Mouse (Mus musculus) stomach, postnatal 0 days (tissue): ENCODE measurements around the gene Arrdc4. TPM values are rescaled to one million over a fixed set of nuclear protein-coding genes. Genes with fewer than 3 reads are reported as not detected.

Experiments used
- ATAC-seq: fragments of 200-750 bp; cut with Nextera tagmentation; 2 replicates; pipeline ENCODE4 v1.8.0; 2017; ENCODE audit not compliant: low FRiP score, low TSS enrichment
- DNase-seq: peaks from one replicate; pipeline ENCODE4 v3.0.0-alpha.2; 2016; ENCODE audit warnings: low spot score
- H3K27ac ChIP-seq: fragments of 300-500 bp; sonication (generic); replicated peaks from 2 replicates; pipeline ENCODE4 v1.5.1; 2014; ENCODE audit warnings: mild to moderate bottlenecking, control low read depth
- H3K27me3 ChIP-seq: fragments of 300-500 bp; sonication (generic); 2 replicates; pipeline ENCODE4 v1.6.1; 2014; ENCODE audit warnings: low read length; ENCODE audit not compliant: control insufficient read depth, insufficient read depth
- H3K36me3 ChIP-seq: fragments of 300-500 bp; sonication (generic); 2 replicates; pipeline ENCODE4 v1.6.1; 2014; ENCODE audit warnings: low read length, mixed read lengths; ENCODE audit not compliant: control insufficient read depth, insufficient read depth
- H3K4me1 ChIP-seq: fragments of 300-500 bp; sonication (generic); replicated peaks from 2 replicates; pipeline ENCODE4 v1.6.1; 2014; ENCODE audit warnings: antibody characterized with exemption; ENCODE audit not compliant: control insufficient read depth, insufficient read depth
- H3K4me2 ChIP-seq: fragments of 300-500 bp; sonication (generic); replicated peaks from 2 replicates; pipeline ENCODE4 v1.6.1; 2014; ENCODE audit warnings: low read depth, mild to moderate bottlenecking, control low read depth, moderate library complexity
- H3K4me3 ChIP-seq: fragments of 300-500 bp; sonication (generic); 2 replicates; pipeline ENCODE4 v1.5.1; 2014; ENCODE audit warnings: low read depth, low read length, control low read depth
- H3K9ac ChIP-seq: fragments of 300-500 bp; sonication (generic); 2 replicates; pipeline ENCODE4 v1.6.1; 2014; ENCODE audit warnings: mild to moderate bottlenecking, low read length, control low read depth, mixed read lengths
- H3K9me3 ChIP-seq: fragments of 300-500 bp; sonication (generic); 2 replicates; pipeline ENCODE4 v1.6.1; 2016; ENCODE audit warnings: low read length; ENCODE audit not compliant: control insufficient read depth
- CTCF ChIP-seq: IDR thresholded peaks from 2 replicates; pipeline ENCODE4 v1.5.1; 2016; ENCODE audit warnings: antibody characterized with exemption, low read depth, mild to moderate bottlenecking, moderate library complexity
- EP300 ChIP-seq: optimal IDR thresholded peaks from 2 replicates; pipeline ENCODE3; 2016; ENCODE audit warnings: antibody characterized with exemption
- WGBS: fragments of 180-500 bp; shearing (Covaris S2); extraction: QIAGEN DNeasy Blood & Tissue Kit; methylation state at CpG from one replicate; pipeline ENCODE4 v1.1.7; 2014; 5-methylcytosine and 5-hydroxymethylcytosine counted together
- polyA plus RNA-seq: library from polyadenylated mRNA; unstranded; fragments of >200 nt; fragmentation: Nextera tagmentation; extraction: Ambion mirVana; gene quantifications from 2 replicates; pipeline ENCODE4 v1.2.1, GENCODE M21; 2015

Gene Arrdc4
- polyA plus RNA-seq, 1 experiment from 2014 or later: 71.9 TPM

GRCm38 (mm10) chr7:68717988-68718387, 31.1 kb downstream of the Arrdc4 start:
- H3K27ac ChIP-seq: peak overlapping the region; percentile 61
- no peaks in the 10 kb centered on the region for H3K36me3 ChIP-seq
- ATAC-seq (peak; percentile 76), DNase-seq (no peak)
- no peak overlapping the region for H3K4me3 ChIP-seq
- no peaks in the 10 kb centered on the region for H3K27me3 ChIP-seq
- H3K4me1 ChIP-seq: peaks cover 8% of the 10 kb centered on the region
- no peak for TF ChIP-seq CTCF
- TF ChIP-seq EP300: no peak
- no peak overlapping the region for H3K9ac ChIP-seq
- H3K9me3 ChIP-seq: no peaks in the 10 kb centered on the region
- no peak overlapping the region for H3K4me2 ChIP-seq

GRCm38 (mm10) chr7:68717498-68717897, 31.5 kb downstream of the Arrdc4 start:
- ATAC-seq (peak; percentile 72), DNase-seq (peak; percentile 81)
- Histone ChIP-seq H3K36me3 (no peaks in the 10 kb centered on the region), H3K4me3 (no peak overlapping the region), H3K9ac (no peak overlapping the region), H3K4me1 (peaks cover 8% of the 10 kb centered on the region), H3K9me3 (no peaks in the 10 kb centered on the region), H3K27ac (peak overlapping the region; percentile 61), H3K27me3 (no peaks in the 10 kb centered on the region), H3K4me2 (peak overlapping the region; percentile 25)
- 13% methylated on average over 10 of the region's 10 CpGs for WGBS
- TF ChIP-seq CTCF: no peak
- no peak for TF ChIP-seq EP300

- no peak overlapping the region for H3K4me2 ChIP-seq
- no peak for DNase-seq
- no peak for ATAC-seq
- H3K36me3 ChIP-seq: no peaks in the 10 kb centered on the region
- H3K27me3 ChIP-seq: no peaks in the 10 kb centered on the region
- peaks cover 8% of the 10 kb centered on the region for H3K4me1 ChIP-seq
- no peak overlapping the region for H3K9ac ChIP-seq
- peak overlapping the region; percentile 61; the same call in 1 of the 2 replicates for H3K27ac ChIP-seq
- no peaks in the 10 kb centered on the region for H3K9me3 ChIP-seq
- H3K4me3 ChIP-seq: no peak overlapping the region
- TF ChIP-seq EP300: no peak
- TF ChIP-seq CTCF: no peak
- WGBS: 66% methylated on average over 8 of the region's 8 CpGs
Measured at GRCm38 (mm10) chr7:68716926-68717325, 32.1 kb downstream of the Arrdc4 start.

- no peaks in the 10 kb centered on the region for H3K9me3 ChIP-seq
- no peaks in the 10 kb centered on the region for H3K27me3 ChIP-seq
- H3K4me3 ChIP-seq: no peak overlapping the region
- no peak overlapping the region for H3K9ac ChIP-seq
- H3K4me2 ChIP-seq: no peak overlapping the region
- peaks cover 5% of the 10 kb centered on the region for H3K4me1 ChIP-seq
- ATAC-seq (peak; percentile 46; the same call in 1 of the 2 replicates), DNase-seq (peak; percentile 24)
- WGBS: 41% methylated on average over 1 of the region's 1 CpGs
- TF ChIP-seq EP300 (no peak), CTCF (no peak)
- H3K27ac ChIP-seq: no peak overlapping the region
- no peaks in the 10 kb centered on the region for H3K36me3 ChIP-seq
Measured at GRCm38 (mm10) chr7:68712928-68713327, 36.1 kb downstream of the Arrdc4 start.

- Histone ChIP-seq H3K4me3 (no peak overlapping the region), H3K9ac (no peak overlapping the region), H3K9me3 (no peaks in the 10 kb centered on the region), H3K36me3 (no peaks in the 10 kb centered on the region), H3K27me3 (no peaks in the 10 kb centered on the region), H3K27ac (no peak overlapping the region; the same call in 1 of the 2 replicates), H3K4me2 (no peak overlapping the region), H3K4me1 (peaks cover 2% of the 10 kb centered on the region; the same call in 1 of the 2 replicates)
- ATAC-seq (no peak), DNase-seq (no peak)
- TF ChIP-seq EP300 (no peak), CTCF (no peak)
- WGBS: 68% methylated on average over 3 of the region's 3 CpGs
Measured at GRCm38 (mm10) chr7:68712425-68712824, 36.6 kb downstream of the Arrdc4 start.

GRCm38 (mm10) chr7:68709319-68709573, 39.8 kb downstream of the Arrdc4 start:
- WGBS: 84% methylated on average over 1 of the region's 1 CpGs
- no peak for ATAC-seq

More at GRCm38 (mm10) chr7:68709319-68709573, 39.8 kb downstream of the Arrdc4 start:
- Histone ChIP-seq H3K4me3 (no peak overlapping the region), H3K36me3 (no peaks in the 10 kb centered on the region), H3K9me3 (no peaks in the 10 kb centered on the region), H3K27ac (no peak overlapping the region; the same call in 1 of the 2 replicates), H3K27me3 (no peaks in the 10 kb centered on the region), H3K4me1 (no peaks in the 10 kb centered on the region), H3K9ac (no peak overlapping the region), H3K4me2 (no peak overlapping the region)
- TF ChIP-seq CTCF (no peak), EP300 (no peak)
- no peak for DNase-seq
